Mouse (Mus musculus) activated CD4-positive, CD25-positive, alpha-beta regulatory T cell, adult 4 months (primary cell): ENCODE results near the gene Clns1a. TPM values are rescaled to one million over a fixed set of nuclear protein-coding genes. Genes with fewer than 3 reads are reported as not detected.
A peak's percentile ranks its signal among the peaks of the same experiment; 100 is the strongest.

Experiments
- ATAC-seq: one replicate; pipeline ENCODE4 v1.8.0; 2017
- polyA plus RNA-seq, 2 experiments: library from polyadenylated mRNA; unstranded; fragments of 100-300 nt; shearing (Covaris generic); gene quantifications; one replicate each; pipeline ENCODE4 v1.2.1; 2017

Gene Clns1a
- 100 to 1,000 TPM in 1 of 2 experiments, 10 to 100 TPM in 1; 95.1 to 104 TPM for polyA plus RNA-seq

DNA sequence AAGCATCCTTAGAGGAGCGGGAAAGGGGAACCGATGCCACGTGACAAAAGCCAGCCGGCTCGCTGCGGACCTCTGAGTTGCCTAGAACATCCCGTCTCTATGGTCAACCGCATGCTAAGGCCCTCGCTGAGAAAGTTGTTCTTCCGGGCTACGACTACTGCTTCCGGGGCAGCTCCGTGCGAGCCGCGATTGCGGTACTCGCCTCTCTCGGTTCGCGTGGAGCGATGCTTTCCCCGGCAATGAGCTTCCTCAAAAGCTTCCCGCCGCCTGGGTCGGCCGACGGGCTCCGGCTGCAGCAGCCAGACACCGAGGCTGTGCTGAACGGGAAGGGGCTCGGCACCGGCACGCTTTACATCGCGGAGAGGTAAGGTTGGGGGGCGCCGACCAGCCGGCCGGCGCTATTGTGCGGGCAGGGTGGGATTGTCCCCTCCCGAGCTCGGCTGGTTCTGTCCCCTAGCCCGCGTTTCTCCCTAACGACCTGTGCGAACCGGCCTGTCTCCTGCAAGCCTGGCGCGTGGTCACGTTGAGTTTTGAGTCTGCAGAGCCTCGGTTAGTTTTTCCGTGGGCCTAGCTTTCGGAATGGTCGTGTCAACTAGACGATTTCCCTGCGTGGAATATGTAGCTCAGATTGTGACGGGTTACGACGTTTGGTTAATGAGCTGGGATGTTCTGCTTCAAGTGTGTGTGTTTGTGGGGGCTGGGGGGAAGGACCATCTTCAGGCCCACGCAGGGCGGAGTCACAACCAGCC lies at the start of gene Clns1a:
TSS of gene Clns1a (plus strand) at position 129 of the 749 bp plus-strand sequence.
- ATAC-seq = peak; percentile 97

DNA sequence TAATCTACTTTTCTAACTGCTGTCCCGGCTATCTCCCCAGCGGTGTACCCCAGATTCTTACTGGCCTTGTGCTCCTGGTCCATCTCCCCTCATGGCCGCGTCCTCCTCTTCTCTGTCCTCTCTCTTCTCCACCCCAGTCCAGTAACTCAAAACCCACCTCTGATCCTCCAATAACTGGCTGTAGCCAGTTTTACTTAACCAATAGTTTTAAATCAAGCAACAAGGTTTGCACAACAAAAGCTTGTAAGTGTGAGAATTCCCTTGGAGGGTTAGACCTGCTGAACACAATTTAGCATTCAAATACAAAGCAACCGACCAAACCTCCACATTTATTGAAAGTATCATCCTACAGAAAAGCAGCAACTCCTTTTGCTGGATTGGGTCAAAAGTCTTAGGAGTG lies 48.8 kb upstream of the Clns1a start:
- ATAC-seq = no peak

GRCm38 (mm10) chr7:97650729-97651128 lies 45.7 kb upstream of the Clns1a start:
- no peak for ATAC-seq

- ATAC-seq = no peak
Measured at GRCm38 (mm10) chr7:97656144-97656543, 40.3 kb upstream of the Clns1a start.

DNA sequence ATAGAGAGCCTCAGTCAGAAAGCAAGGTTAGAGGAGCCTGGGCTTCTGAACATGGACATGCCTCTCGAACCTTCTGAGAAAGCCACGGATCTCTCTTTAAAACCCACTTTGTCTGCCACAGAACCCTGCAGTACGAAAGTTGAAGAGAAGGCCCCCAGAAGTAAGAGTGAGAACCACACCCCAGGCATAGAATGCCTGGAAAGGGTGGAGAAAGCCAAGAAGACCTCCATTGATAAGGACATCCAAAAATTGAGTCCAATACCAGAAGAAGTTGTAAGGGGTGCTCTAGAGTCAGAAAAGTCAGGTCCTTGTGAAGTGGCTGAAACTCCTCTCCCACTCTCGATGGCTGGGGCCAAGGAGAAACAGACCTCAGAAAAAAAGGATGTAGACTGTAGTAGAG lies 34.8 kb upstream of the Clns1a start:
- ATAC-seq = no peak

DNA sequence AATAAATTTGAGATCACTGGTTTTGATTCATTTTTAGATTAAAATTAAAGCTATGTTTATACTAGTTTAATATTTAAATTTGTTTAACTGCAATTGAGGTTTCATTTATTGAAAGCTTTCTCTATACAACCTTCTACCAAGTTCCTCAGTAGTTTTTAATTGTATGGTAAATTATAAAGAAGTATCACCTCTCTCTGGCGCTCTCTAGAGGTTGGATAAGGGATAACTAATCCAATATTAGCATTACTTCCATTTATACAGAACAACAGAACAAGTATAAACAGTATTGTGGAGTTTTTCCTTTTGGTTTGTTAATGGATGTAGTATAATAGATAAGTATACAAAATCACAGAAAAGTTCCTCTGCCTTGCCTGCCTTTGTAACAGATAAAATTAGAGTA lies 17.2 kb upstream of the Clns1a start:
- ATAC-seq = peak; percentile 71

GRCm38 (mm10) chr7:97687831-97688230 lies 8.6 kb upstream of the Clns1a start:
- ATAC-seq = no peak

DNA sequence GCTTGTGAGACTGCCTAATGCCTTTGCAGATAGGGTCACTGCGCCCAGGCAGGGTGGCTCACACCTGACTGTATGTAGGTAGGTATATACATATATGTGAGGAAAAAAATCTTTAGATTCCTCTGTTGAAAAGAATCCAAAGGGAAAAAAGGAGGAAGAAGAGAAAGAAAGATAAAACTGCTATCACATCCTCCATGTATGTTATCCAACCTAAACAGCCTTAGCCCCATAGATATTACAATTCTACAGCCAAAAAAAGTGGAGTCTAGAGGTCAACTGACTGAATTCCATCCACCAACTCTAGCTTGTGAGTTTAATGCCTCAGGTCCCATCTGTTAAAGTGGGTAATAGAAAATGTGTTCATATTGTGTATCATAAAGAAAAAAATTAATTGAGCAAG lies 993 bp upstream of the Clns1a start:
- ATAC-seq = no peak

GRCm38 (mm10) chr7:97696133-97696505 lies 315 bp upstream of the Clns1a start:
- peak; percentile 17 for ATAC-seq

GRCm38 (mm10) chr7:97700173-97700572 lies 3.7 kb downstream of the Clns1a start:
- ATAC-seq = no peak

- ATAC-seq = no peak
Measured at GRCm38 (mm10) chr7:97701106-97701505, 4.7 kb downstream of the Clns1a start.

- no peak for ATAC-seq
Measured at GRCm38 (mm10) chr7:97707123-97707522, 10.7 kb downstream of the Clns1a start.

GRCm38 (mm10) chr7:97707809-97708208 lies 11.4 kb downstream of the Clns1a start:
- no peak for ATAC-seq

- ATAC-seq = no peak
Measured at GRCm38 (mm10) chr7:97709204-97709603, 12.8 kb downstream of the Clns1a start.

DNA sequence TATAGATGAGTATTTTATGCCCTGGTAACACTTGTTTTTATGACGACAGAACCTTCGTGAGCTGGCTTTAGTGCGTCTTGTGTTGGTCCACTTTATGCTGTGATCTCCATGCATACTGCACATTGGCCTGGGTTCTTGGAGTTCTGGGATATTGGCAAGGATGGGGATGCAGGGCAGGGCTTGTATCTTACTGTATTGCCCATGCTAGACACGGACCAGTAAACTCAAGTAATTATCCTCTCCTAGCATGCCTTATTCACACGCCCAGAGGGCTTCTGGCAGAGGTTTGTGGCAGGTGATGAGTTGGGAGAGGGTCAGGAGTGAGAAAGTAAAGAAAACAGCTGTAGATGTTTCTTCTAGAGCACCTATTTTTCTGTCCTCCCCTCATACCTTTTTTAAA lies 18.2 kb downstream of the Clns1a start:
- ATAC-seq = no peak

DNA sequence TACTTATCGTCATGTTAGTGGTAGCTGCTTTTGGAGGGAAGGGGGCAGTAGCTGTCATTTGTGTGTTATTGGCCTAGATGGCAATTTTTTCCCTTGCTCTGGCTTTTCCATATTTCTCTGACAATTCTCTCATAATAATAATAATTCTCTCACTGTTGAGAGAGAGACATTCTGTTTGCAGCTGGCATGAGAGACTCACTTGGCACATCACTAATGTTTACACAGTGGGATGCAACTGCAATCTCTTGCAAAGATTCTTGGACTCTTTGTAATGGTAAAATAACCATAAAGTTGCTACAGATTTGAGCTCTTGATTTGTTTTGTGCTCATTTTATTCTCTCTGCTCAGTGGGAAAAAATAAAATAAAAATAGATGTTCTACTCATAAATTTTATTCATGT lies 20.9 kb downstream of the Clns1a start:
- ATAC-seq = no peak

- no peak for ATAC-seq
Measured at GRCm38 (mm10) chr7:97719078-97719477, 22.6 kb downstream of the Clns1a start.

GRCm38 (mm10) chr7:97720109-97720508 lies 23.7 kb downstream of the Clns1a start:
- ATAC-seq = no peak

- ATAC-seq = no peak
Measured at GRCm38 (mm10) chr7:97722278-97722918, 26.0 kb downstream of the Clns1a start.

GRCm38 (mm10) chr7:97723646-97724538 lies 27.5 kb downstream of the Clns1a start:
- no peak for ATAC-seq

- no peak for ATAC-seq
Measured at GRCm38 (mm10) chr7:97725401-97725800, 29.0 kb downstream of the Clns1a start.

DNA sequence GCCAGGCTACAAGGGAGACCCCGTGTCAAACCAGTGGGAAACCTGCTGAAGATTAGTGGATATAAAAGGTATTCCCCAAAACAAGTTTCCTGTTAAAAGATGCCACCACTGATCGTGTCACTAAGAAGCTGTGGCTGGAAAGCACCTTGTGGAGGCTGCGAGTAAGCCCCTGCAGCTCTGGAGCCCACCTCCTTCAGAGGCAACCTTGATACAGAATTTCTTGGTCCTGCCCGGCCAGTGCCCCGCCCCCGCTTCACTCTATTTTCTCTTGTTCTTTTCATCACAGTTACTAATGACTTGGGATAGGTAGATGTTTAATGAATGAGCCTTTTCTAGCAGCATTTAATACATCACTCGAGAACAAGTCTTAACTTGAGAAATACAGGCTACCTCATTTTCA lies 29.6 kb downstream of the Clns1a start:
- no peak for ATAC-seq

DNA sequence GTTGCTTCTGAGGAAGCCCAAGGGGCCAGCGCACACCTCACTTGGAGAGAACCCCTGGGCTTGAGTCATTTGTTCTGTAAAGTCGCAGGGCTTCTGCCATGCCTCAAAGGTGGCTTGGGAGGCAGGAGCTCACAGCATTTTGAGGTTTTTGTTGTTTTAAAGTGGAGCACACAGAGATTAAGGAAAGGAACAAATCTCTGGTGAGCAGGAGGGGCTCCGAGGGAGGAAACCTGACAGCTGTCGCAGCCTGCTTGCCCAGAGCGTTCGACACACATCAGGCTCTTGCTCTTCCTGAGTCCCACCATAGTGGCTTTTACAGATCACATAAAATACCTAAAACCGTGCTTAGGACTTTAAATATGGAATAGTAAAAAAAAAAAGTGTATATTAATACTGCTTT lies 30.3 kb downstream of the Clns1a start:
- ATAC-seq = no peak
